Mouse (Mus musculus): ENCODE results near the gene Lipe. TPM values are rescaled to one million over a fixed set of nuclear protein-coding genes. Genes with fewer than 3 reads are reported as not detected.

The Lipe gene
- polyA plus RNA-seq, 1 experiment = 35.0 TPM

DNA sequence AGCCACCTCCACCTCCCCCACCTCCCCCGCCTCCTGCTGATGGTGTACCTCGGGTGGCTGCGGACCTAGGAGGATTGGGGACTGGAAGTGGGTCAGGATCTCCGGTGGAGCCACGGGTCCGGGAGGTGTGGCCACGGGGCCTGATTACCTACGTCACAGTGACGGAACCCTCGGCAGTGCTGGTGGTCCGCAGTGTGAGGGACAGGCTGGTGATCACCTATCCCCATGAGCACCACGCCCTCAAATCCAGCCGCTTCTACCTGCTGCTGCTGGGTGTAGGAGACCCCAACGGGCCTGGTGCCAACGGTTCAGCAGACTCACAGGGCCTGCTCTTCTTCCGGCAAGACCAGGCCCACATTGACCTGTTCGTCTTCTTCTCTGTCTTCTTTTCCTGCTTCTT lies 34.9 kb downstream of the Lipe start:
- TF ChIP-seq POLR2A (IDR thresholded peaks at IDR 0.05; ENCODE audit: low read depth, low read length) (no peak), CTCF (IDR thresholded peaks at IDR 0.05; ENCODE audit: extremely low read depth, insufficient read depth, insufficient read length, insufficient replicate concordance) (no peak)
- no peaks in the 10 kb centered on the region for H3K36me3 ChIP-seq (ENCODE audit: control insufficient read depth, insufficient read depth, low read length)

DNA sequence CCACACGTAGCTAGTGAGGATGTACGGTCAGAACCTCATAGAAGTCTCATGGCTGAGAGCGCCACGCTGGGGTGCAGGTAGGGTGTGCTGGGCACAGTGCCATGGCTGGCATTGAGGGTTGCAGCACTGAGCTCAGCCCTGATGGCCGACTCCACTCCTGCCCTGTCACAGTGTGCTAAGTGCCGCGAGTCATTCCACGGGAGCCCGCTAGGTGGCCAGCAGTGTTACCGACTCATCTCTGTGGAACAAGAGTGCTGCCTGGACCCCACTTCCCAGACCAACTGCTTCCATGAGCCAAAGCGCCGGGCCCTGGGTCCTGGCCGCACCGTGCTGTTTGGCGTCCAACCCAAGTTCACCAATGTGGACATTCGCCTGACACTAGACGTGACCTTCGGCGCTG lies 35.4 kb downstream of the Lipe start:
- no peak overlapping the region for H3K4me3 ChIP-seq (ENCODE audit: extremely low read depth, insufficient read depth, insufficient read length)
- no peaks in the 10 kb centered on the region for H3K27me3 ChIP-seq (ENCODE audit: control insufficient read depth, insufficient read depth, low read length)
- no peaks in the 10 kb centered on the region for H3K36me3 ChIP-seq (ENCODE audit: control insufficient read depth, insufficient read depth, low read length)
- 92% methylated on average over 19 of the region's 19 CpGs for WGBS
- TF ChIP-seq POLR2A (IDR thresholded peaks at IDR 0.05; ENCODE audit: low read depth, low read length) (no peak), CTCF (IDR thresholded peaks at IDR 0.05; ENCODE audit: extremely low read depth, insufficient read depth, insufficient read length, insufficient replicate concordance) (no peak)
- no peak for DNase-seq (ENCODE audit: low read depth in 1 of 2, low spot score in 2 of 2)
- H3K27ac ChIP-seq (ENCODE audit: insufficient read depth, low read length) = no peak overlapping the region
- no peaks in the 10 kb centered on the region for H3K4me1 ChIP-seq (ENCODE audit: control insufficient read depth, insufficient read depth, insufficient read length)

More for the DNA sequence above, 34.9 kb downstream of the Lipe start:
- no peak for DNase-seq (ENCODE audit: low read depth in 1 of 2, low spot score in 2 of 2)
- no peaks in the 10 kb centered on the region for H3K4me1 ChIP-seq (ENCODE audit: control insufficient read depth, insufficient read depth, insufficient read length)
- H3K27ac ChIP-seq (ENCODE audit: insufficient read depth, low read length) = no peak overlapping the region
- no peaks in the 10 kb centered on the region for H3K27me3 ChIP-seq (ENCODE audit: control insufficient read depth, insufficient read depth, low read length)
- 90% methylated on average over 17 of the region's 17 CpGs for WGBS
- no peak overlapping the region for H3K4me3 ChIP-seq (ENCODE audit: extremely low read depth, insufficient read depth, insufficient read length)

DNA sequence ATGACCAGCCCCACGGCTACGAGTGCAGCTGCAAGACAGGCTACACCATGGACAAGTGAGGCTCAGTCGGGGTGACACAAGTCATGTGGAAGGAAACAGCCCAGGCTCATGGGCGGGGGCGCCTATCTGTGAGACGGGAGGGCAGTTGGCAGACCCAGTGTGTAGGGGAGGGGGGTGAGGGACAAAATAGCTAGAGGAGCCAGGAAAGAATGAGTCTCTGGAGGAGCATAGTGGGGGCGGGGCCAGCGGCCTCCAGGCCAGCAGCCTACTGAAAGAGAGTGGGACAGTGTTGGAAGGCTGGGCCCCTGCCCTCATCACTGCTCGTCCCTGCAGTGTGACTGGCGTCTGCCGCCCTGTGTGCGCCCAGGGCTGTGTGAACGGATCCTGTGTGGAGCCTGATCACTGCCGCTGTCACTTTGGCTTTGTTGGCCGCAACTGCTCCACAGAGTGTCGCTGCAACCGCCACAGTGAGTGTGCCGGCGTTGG lies 39.7 kb downstream of the Lipe start:
- Histone ChIP-seq H3K4me3 (ENCODE audit: extremely low read depth, insufficient read depth, insufficient read length) (no peak overlapping the region), H3K27me3 (ENCODE audit: control insufficient read depth, insufficient read depth, low read length) (no peaks in the 10 kb centered on the region), H3K36me3 (ENCODE audit: control insufficient read depth, insufficient read depth, low read length) (no peaks in the 10 kb centered on the region), H3K27ac (ENCODE audit: insufficient read depth, low read length) (no peak overlapping the region), H3K4me1 (ENCODE audit: control insufficient read depth, insufficient read depth, insufficient read length) (no peaks in the 10 kb centered on the region)
- WGBS = 88% methylated on average over 19 of the region's 19 CpGs
- no peak for DNase-seq (ENCODE audit: low read depth in 1 of 2, low spot score in 2 of 2)
- TF ChIP-seq CTCF (IDR thresholded peaks at IDR 0.05; ENCODE audit: extremely low read depth, insufficient read depth, insufficient read length, insufficient replicate concordance) (no peak), POLR2A (IDR thresholded peaks at IDR 0.05; ENCODE audit: low read depth, low read length) (no peak)

DNA sequence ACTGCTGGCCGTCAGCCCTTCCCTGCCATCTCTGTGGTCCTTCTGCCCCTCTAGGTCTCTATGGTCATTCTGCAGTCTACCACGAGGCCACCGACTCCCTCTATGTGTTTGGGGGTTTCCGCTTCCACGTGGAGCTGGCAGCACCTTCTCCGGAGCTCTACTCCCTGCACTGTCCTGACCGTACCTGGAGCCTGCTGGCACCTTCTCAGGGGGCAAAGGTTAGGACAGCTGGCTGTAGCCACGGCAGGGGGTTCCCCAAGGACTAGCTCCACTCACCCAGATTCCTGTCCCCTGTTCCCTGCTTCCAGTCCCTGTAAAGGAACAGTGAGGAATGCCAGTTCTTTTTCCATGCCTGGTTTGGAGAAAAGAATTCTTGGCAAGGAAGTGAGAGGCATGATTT lies 49.6 kb downstream of the Lipe start:
- Histone ChIP-seq H3K36me3 (ENCODE audit: control insufficient read depth, insufficient read depth, low read length) (no peaks in the 10 kb centered on the region), H3K4me3 (ENCODE audit: extremely low read depth, insufficient read depth, insufficient read length) (no peak overlapping the region), H3K27ac (ENCODE audit: insufficient read depth, low read length) (no peak overlapping the region), H3K4me1 (ENCODE audit: control insufficient read depth, insufficient read depth, insufficient read length) (no peaks in the 10 kb centered on the region), H3K27me3 (ENCODE audit: control insufficient read depth, insufficient read depth, low read length) (no peaks in the 10 kb centered on the region)
- TF ChIP-seq CTCF (IDR thresholded peaks at IDR 0.05; ENCODE audit: extremely low read depth, insufficient read depth, insufficient read length, insufficient replicate concordance) = no peak
- TF ChIP-seq POLR2A (IDR thresholded peaks at IDR 0.05; ENCODE audit: low read depth, low read length) = no peak
- DNase-seq (ENCODE audit: low read depth in 1 of 2, low spot score in 2 of 2) = no peak
- WGBS = 88% methylated on average over 8 of the region's 8 CpGs

DNA sequence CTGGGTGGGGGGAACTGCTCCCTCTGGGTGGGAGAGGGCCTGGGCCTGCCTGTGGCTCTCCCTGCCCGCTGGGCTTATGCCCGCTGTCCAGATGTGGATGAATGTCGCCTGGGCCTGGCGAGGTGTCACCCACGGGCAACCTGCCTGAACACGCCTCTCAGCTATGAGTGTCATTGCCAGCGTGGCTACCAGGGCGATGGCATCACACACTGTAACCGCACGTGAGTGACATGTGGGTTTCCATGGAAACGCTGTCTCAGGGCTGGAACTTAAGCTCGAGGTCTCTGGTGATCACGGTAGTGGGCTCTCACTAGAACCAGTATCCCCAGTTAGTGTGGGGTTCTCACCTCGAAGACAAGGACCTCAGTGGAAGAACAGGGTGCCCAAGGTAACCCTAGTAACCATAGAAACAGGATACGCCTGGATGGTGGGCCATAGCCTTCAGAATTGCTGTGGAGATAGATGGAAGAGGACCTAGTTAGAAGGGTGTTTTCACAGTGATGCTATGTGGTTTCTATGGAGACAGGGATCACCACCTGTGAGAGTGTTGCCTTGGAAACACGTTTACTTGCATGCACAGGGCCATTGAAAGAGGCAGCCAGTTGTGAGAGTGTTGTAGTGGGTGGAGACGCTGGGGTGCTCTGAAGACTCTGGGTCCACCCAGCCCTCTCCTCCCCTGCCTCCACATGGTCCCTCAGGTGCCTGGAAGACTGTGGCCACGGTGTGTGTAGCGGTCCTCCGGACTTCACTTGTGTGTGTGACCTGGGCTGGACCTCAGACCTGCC lies 57.3 kb downstream of the Lipe start:
- WGBS = 84% methylated on average over 20 of the region's 20 CpGs
- no peaks in the 10 kb centered on the region for H3K36me3 ChIP-seq (ENCODE audit: control insufficient read depth, insufficient read depth, low read length)
- no peaks in the 10 kb centered on the region for H3K4me1 ChIP-seq (ENCODE audit: control insufficient read depth, insufficient read depth, insufficient read length)
- no peak overlapping the region for H3K27ac ChIP-seq (ENCODE audit: insufficient read depth, low read length)
- no peaks in the 10 kb centered on the region for H3K27me3 ChIP-seq (ENCODE audit: control insufficient read depth, insufficient read depth, low read length)
- TF ChIP-seq CTCF (IDR thresholded peaks at IDR 0.05; ENCODE audit: extremely low read depth, insufficient read depth, insufficient read length, insufficient replicate concordance) (no peak), POLR2A (IDR thresholded peaks at IDR 0.05; ENCODE audit: low read depth, low read length) (no peak)
- DNase-seq (ENCODE audit: low read depth in 1 of 2, low spot score in 2 of 2) = no peak
- no peak overlapping the region for H3K4me3 ChIP-seq (ENCODE audit: extremely low read depth, insufficient read depth, insufficient read length)

DNA sequence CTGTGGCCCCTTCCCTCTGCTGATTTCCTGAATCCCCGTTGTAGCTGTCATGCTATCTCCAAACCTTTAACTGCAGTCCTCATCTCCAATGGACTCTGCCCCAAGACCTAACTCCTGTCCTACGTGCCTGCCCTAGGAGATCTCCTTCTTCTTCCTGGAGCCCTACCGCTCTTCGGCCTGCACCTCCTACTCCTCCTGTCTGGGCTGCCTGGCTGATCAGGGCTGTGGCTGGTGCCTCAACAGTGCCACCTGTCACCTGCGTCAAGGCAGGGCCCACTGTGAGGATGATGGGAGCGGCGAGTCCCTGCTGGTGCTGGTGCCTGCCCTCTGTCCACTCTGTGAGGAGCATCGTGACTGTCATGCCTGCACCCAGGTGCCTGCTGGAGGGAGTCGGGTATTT lies 59.2 kb downstream of the Lipe start:
- Histone ChIP-seq H3K4me3 (ENCODE audit: extremely low read depth, insufficient read depth, insufficient read length) (no peak overlapping the region), H3K27ac (ENCODE audit: insufficient read depth, low read length) (no peak overlapping the region), H3K36me3 (ENCODE audit: control insufficient read depth, insufficient read depth, low read length) (no peaks in the 10 kb centered on the region), H3K27me3 (ENCODE audit: control insufficient read depth, insufficient read depth, low read length) (no peaks in the 10 kb centered on the region), H3K4me1 (ENCODE audit: control insufficient read depth, insufficient read depth, insufficient read length) (no peaks in the 10 kb centered on the region)
- DNase-seq (ENCODE audit: low read depth in 1 of 2, low spot score in 2 of 2) = no peak
- 90% methylated on average over 9 of the region's 9 CpGs for WGBS
- TF ChIP-seq POLR2A (IDR thresholded peaks at IDR 0.05; ENCODE audit: low read depth, low read length) (no peak), CTCF (IDR thresholded peaks at IDR 0.05; ENCODE audit: extremely low read depth, insufficient read depth, insufficient read length, insufficient replicate concordance) (no peak)

DNA sequence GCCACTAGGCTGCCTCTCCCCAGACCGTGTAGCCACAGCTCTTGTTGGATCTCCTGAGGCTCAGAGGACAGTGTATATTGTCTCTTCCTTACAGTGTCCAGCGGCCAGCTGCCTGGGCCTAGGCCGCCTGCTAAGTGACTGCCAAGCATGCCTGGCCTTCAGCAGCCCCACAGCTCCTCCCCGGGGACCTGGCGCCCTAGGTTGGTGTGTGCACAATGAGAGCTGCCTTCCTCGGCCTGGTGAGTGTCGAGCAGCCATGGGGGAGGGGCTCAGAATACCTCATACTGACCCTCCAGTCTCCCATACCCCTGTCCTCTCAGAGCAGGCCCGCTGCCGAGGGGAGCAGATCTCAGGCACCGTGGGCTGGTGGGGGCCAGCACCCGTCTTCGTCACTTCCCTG lies 64.0 kb downstream of the Lipe start:
- H3K27me3 ChIP-seq (ENCODE audit: control insufficient read depth, insufficient read depth, low read length) = no peaks in the 10 kb centered on the region
- H3K27ac ChIP-seq (ENCODE audit: insufficient read depth, low read length) = no peak overlapping the region
- WGBS = 82% methylated on average over 12 of the region's 12 CpGs
- no peaks in the 10 kb centered on the region for H3K4me1 ChIP-seq (ENCODE audit: control insufficient read depth, insufficient read depth, insufficient read length)
- H3K4me3 ChIP-seq (ENCODE audit: extremely low read depth, insufficient read depth, insufficient read length) = no peak overlapping the region
- TF ChIP-seq CTCF (IDR thresholded peaks at IDR 0.05; ENCODE audit: extremely low read depth, insufficient read depth, insufficient read length, insufficient replicate concordance) (no peak), POLR2A (IDR thresholded peaks at IDR 0.05; ENCODE audit: low read depth, low read length) (no peak)
- H3K36me3 ChIP-seq (ENCODE audit: control insufficient read depth, insufficient read depth, low read length) = no peaks in the 10 kb centered on the region
- DNase-seq (ENCODE audit: low read depth in 1 of 2, low spot score in 2 of 2) = no peak
